Mouse (Mus musculus): Measurements from ENCODE around the gene Triml2. TPM values are rescaled to one million over a fixed set of nuclear protein-coding genes. Genes with fewer than 3 reads are reported as not detected.

Gene Triml2
- polyA plus RNA-seq, 1 experiment from 2014 or later, result not detected

DNA sequence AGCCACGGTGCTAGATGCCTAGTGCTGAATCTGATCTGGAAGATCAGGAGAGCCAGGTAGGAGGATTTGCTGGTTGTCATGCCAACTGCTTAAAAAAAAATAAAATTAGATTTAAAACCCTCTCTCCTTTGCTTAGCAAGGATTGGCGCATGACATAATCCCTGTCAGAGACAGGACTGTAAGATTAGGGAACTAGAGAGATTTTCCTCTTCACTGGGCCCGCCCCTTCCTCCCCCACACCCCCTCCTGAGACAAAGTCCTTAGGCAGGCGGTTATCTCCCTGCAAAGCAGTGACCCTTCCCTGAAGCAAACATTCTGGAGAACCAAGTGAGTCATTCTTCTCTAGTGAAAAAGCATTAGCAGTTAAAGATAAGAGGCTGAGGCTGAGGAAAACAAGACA is 1.2 kb upstream of the Triml2 start:
- WGBS, result 75% methylated on average over 4 of the region's 4 CpGs
- no peaks in the 10 kb centered on the region for H3K27me3 ChIP-seq (ENCODE audit: control insufficient read depth, insufficient read depth, low read length)

DNA sequence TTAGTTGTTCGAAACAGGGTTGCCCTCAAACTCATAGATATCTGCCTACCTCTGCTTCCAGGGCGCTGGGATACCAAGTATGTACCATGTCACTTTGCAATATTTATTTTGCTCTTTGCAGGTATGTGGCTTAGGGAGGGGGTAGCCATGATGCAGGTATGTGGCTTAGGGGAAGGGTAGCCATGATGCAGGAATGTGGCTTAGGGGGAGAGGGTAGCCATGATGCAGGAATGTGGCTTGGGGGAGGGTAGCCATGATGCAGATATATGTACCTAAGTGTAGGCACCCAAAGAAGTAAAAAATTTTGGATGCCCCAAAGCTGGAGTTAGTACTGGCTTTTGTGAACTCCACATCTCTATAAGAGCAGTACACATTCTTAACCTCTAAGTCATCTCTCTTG is 1.9 kb downstream of the Triml2 start:
- Histone ChIP-seq H3K4me3 (ENCODE audit: low read depth, low read length) (no peak overlapping the region), H3K9ac (replicated peaks; ENCODE audit: low read depth, low read length) (no peak overlapping the region), H3K27me3 (ENCODE audit: control insufficient read depth, insufficient read depth, low read length) (no peaks in the 10 kb centered on the region), H3K27ac (ENCODE audit: low read depth, low read length) (no peak overlapping the region), H3K9me3 (ENCODE audit: control insufficient read depth, low read length) (no peaks in the 10 kb centered on the region), H3K4me2 (ENCODE audit: low read depth, low read length) (no peak overlapping the region), H3K36me3 (ENCODE audit: control insufficient read depth, insufficient read depth, low read length) (no peaks in the 10 kb centered on the region), H3K4me1 (ENCODE audit: control insufficient read depth, insufficient read depth, low read length) (no peaks in the 10 kb centered on the region)
- 88% methylated on average over 2 of the region's 2 CpGs for WGBS
- no peak for ATAC-seq (ENCODE audit: low read depth)

More for the DNA sequence above, 1.2 kb upstream of the Triml2 start:
- ATAC-seq (ENCODE audit: low read depth), result no peak
- Histone ChIP-seq H3K36me3 (ENCODE audit: control insufficient read depth, insufficient read depth, low read length) (no peaks in the 10 kb centered on the region), H3K4me3 (ENCODE audit: low read depth, low read length) (no peak overlapping the region), H3K4me2 (ENCODE audit: low read depth, low read length) (no peak overlapping the region), H3K9me3 (ENCODE audit: control insufficient read depth, low read length) (no peaks in the 10 kb centered on the region; the same call in 1 of the 2 replicates), H3K27ac (ENCODE audit: low read depth, low read length) (no peak overlapping the region), H3K9ac (replicated peaks; ENCODE audit: low read depth, low read length) (no peak overlapping the region), H3K4me1 (ENCODE audit: control insufficient read depth, insufficient read depth, low read length) (no peaks in the 10 kb centered on the region)

DNA sequence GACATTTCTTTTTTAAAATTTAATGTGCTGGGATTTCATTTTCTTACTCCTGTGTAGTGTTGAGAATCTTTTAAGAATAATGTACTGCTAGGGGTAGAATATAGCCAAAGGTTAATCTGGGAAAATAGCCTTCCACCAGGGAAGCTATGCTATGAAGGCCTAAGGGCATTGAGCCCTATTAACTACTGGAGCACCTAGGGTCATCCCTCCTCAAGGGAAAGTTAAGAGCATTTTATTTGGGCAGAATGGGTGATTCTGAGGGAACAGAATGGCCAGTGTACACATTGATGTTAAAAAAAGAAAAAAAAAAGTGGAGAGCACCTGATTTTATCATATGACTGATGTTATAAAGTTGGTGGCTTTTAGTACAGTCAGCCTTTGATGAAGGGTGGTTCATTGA is 35.2 kb downstream of the Triml2 start:
- H3K4me2 ChIP-seq (ENCODE audit: low read depth, low read length), result no peak overlapping the region
- H3K27ac ChIP-seq (ENCODE audit: low read depth, low read length), result no peak overlapping the region
- no peaks in the 10 kb centered on the region for H3K4me1 ChIP-seq (ENCODE audit: control insufficient read depth, insufficient read depth, low read length)
- H3K9me3 ChIP-seq (ENCODE audit: control insufficient read depth, low read length), result no peaks in the 10 kb centered on the region
- no peak overlapping the region for H3K4me3 ChIP-seq (ENCODE audit: low read depth, low read length)
- H3K36me3 ChIP-seq (ENCODE audit: control insufficient read depth, insufficient read depth, low read length), result no peaks in the 10 kb centered on the region
- no peaks in the 10 kb centered on the region for H3K27me3 ChIP-seq (ENCODE audit: control insufficient read depth, insufficient read depth, low read length)
- no peak for ATAC-seq (ENCODE audit: low read depth)
- H3K9ac ChIP-seq (replicated peaks; ENCODE audit: low read depth, low read length), result no peak overlapping the region

DNA sequence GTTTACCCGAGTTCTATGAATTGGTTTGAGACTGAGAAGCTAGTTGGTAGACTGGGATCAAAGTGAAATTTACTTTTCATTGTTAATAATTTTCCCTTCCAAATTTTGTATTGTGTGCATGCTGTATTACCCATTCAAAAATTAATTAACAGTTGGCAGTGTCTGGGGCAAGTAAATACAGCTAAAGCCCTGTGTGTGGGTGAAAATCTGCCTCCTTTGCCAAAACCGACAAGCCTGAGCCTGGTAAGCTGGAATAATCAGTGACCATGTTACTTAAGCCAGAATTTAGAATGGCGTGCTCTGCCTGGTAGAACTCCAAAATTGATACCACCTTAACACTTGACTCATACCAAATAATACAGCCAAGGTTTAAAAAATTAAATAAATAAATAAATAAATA is 63.0 kb downstream of the Triml2 start:
- 91% methylated on average over 3 of the region's 3 CpGs for WGBS
- H3K4me2 ChIP-seq (ENCODE audit: low read depth, low read length), result no peak overlapping the region
- no peak overlapping the region for H3K9ac ChIP-seq (replicated peaks; ENCODE audit: low read depth, low read length)
- no peak for ATAC-seq (ENCODE audit: low read depth)
- no peaks in the 10 kb centered on the region for H3K27me3 ChIP-seq (ENCODE audit: control insufficient read depth, insufficient read depth, low read length)
- H3K4me3 ChIP-seq (ENCODE audit: low read depth, low read length), result no peak overlapping the region
- H3K27ac ChIP-seq (ENCODE audit: low read depth, low read length), result no peak overlapping the region
- no peaks in the 10 kb centered on the region for H3K36me3 ChIP-seq (ENCODE audit: control insufficient read depth, insufficient read depth, low read length)
- no peaks in the 10 kb centered on the region for H3K9me3 ChIP-seq (ENCODE audit: control insufficient read depth, low read length)
- no peaks in the 10 kb centered on the region for H3K4me1 ChIP-seq (ENCODE audit: control insufficient read depth, insufficient read depth, low read length)

Other genes starting within 250 kb of the Triml2 start
- not detected in 2 replicates for gene Triml1, start 39.1 kb upstream of the Triml2 start, polyA plus RNA-seq (2014; fragmentation: Nextera tagmentation; extraction: Ambion mirVana)
- not detected in 2 replicates for gene Zfp42, start 126.4 kb downstream of the Triml2 start, polyA plus RNA-seq (2014; fragmentation: Nextera tagmentation; extraction: Ambion mirVana)